Mouse (Mus musculus) megakaryocyte, embryonic 14.5 days (primary cell): Measurements from ENCODE around the gene Mcts2. TPM values are rescaled to one million over a fixed set of nuclear protein-coding genes. Genes with fewer than 3 reads are reported as not detected.
A peak's percentile ranks its signal among the peaks of the same experiment; 100 is the strongest.

Experiments used
- H3K27me3 ChIP-seq: replicated peaks from 2 replicates; pipeline ENCODE3; 2012; ENCODE audit warnings: inconsistent platforms
- H3K36me3 ChIP-seq: replicated peaks from 2 replicates; pipeline ENCODE3; 2012; ENCODE audit warnings: low read length, inconsistent platforms, mixed read lengths
- H3K4me1 ChIP-seq: 2 replicates; pipeline ENCODE4 v1.6.1; 2012; ENCODE audit warnings: inconsistent platforms
- H3K4me3 ChIP-seq: replicated peaks from 2 replicates; pipeline ENCODE3; 2012; ENCODE audit warnings: moderate library complexity, mild to moderate bottlenecking, inconsistent platforms
- H3K9me3 ChIP-seq: 2 replicates; pipeline ENCODE4 v1.6.1; 2012; ENCODE audit warnings: inconsistent platforms
- FLI1 ChIP-seq: IDR thresholded peaks from 2 replicates; pipeline ENCODE4 v1.6.1; 2012; ENCODE audit warnings: low read length, inconsistent platforms, mixed read lengths
- GATA1 ChIP-seq: IDR thresholded peaks from 3 replicates; pipeline ENCODE4 v1.6.1; 2012; ENCODE audit warnings: mixed read lengths, low read length, inconsistent platforms, borderline replicate concordance
- polyA plus RNA-seq: library from polyadenylated mRNA; stranded (reverse); fragments of >175 nt; gene quantifications from 2 replicates; pipeline ENCODE4 v1.2.3, GENCODE M21; 2012; ENCODE audit warnings: low replicate concordance; ENCODE audit not compliant: insufficient read depth

Gene Mcts2
- polyA plus RNA-seq, 1 experiment: not detected

DNA sequence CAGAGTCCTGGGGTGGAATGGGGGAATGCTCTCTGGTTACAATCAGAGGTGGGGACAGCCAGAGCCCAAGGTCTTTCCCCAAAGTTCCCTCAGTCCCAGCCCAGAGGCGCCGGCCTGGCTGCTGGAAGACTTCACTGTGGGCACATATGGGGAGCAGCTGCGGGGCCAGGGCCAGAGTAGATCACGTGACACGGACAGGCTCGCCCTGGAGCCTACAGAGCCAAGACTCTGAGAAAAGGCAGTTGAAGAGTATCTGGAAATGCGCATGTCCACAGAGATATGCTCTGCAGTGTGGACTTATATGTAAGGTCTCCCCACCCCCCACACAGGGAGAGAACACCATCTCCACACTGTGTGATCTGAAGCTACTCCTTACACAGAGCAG, 42.8 kb downstream of the Mcts2 start:
- H3K9me3 ChIP-seq: no peaks in the 10 kb centered on the region
- TF ChIP-seq GATA1 (no peak), FLI1 (no peak)
- H3K36me3 ChIP-seq: no peaks in the 10 kb centered on the region
- H3K4me3 ChIP-seq: no peak overlapping the region
- peaks cover 61% of the 10 kb centered on the region for H3K4me1 ChIP-seq
- H3K27me3 ChIP-seq: peaks cover 17% of the 10 kb centered on the region

DNA sequence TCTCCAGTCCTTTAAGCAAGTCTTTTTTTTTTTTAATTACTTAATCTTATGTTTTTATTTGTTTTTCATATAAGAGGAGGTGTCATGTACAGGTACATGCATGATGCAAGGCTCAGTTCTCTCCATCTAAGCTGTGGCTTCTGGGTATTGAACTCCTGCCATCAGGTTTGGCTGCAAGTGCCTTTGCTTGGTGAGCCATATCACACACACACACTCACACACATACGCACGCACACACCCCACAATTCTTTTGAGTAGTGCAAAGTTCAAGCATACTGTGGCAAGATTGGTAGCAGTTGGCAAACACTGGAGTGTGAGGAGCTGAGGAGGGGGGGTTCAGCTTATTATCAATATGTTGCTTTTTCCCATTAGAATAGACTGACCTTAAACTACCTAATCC, 46.4 kb downstream of the Mcts2 start:
- TF ChIP-seq FLI1: no peak
- no peak for TF ChIP-seq GATA1
- Histone ChIP-seq H3K27me3 (peaks cover 13% of the 10 kb centered on the region), H3K36me3 (no peaks in the 10 kb centered on the region), H3K9me3 (no peaks in the 10 kb centered on the region), H3K4me3 (no peak overlapping the region), H3K4me1 (peaks cover 70% of the 10 kb centered on the region)

- no peak for TF ChIP-seq FLI1
- no peak for TF ChIP-seq GATA1
- H3K36me3 ChIP-seq: no peaks in the 10 kb centered on the region
- H3K4me1 ChIP-seq: peaks cover 74% of the 10 kb centered on the region
- H3K27me3 ChIP-seq: peaks cover 13% of the 10 kb centered on the region
- H3K9me3 ChIP-seq: no peaks in the 10 kb centered on the region
- H3K4me3 ChIP-seq: peak overlapping the region; percentile 97
These were observed 47.7 kb downstream of the Mcts2 start for GRCm38 (mm10) chr2:152734501-152734900.

DNA sequence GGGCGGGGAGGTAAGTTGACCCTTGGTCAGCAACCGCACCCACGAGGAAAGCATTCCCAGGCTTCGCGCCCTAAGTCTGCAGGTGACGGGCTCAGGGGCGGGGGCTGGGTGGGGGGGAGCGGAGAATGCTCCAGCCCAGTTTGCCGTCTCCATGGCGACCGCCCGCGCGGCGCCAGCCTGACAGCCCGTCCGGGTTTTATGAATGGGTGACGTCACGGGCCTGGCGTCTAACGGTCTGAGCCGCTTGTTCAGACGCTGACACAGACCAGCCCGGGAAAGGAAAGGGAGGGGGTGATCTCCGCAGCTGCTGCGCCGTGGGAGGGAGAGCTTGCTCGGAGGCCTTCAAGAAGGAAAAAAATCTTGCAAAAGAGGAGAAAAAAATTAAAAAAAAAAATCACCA, 48.1 kb downstream of the Mcts2 start:
- H3K27me3 ChIP-seq: peaks cover 9% of the 10 kb centered on the region
- no peak for TF ChIP-seq GATA1
- no peak for TF ChIP-seq FLI1
- H3K4me1 ChIP-seq: peaks cover 74% of the 10 kb centered on the region
- H3K4me3 ChIP-seq: peak overlapping the region; percentile 97
- H3K36me3 ChIP-seq: no peaks in the 10 kb centered on the region
- H3K9me3 ChIP-seq: no peaks in the 10 kb centered on the region

DNA sequence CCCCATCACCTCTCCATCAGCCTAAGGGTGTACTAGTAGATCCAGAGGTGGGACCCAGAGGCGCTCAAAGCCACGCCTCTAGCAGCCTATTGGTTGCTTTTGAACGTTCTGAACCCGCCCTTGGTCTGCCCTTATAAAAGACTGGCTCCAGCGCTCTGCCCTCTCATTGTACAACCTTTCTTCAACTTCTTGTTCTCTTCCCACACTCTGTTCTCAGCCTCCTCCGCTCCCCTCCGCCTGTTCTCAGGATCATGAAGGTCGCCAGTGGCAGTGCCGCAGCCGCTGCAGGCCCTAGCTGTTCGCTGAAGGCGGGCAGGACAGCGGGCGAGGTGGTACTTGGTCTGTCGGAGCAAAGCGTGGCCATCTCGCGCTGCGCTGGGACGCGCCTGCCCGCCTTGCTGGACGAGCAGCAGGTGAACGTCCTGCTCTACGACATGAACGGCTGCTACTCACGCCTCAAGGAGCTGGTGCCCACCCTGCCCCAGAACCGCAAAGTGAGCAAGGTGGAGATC, 49.3 kb downstream of the Mcts2 start, which contains the start of gene Id1:
Gene Id1 (plus strand): TSS at position 162 of the 512 bp plus-strand sequence.
- H3K27me3 ChIP-seq: peaks cover 5% of the 10 kb centered on the region
- peak within 1 kb of the TSS; percentile 97 for H3K4me3 ChIP-seq
- H3K4me1 ChIP-seq: peaks cover 85% of the 10 kb centered on the region
- TF ChIP-seq GATA1 (no peak), FLI1 (no peak)
- no peaks in the 10 kb centered on the region for H3K9me3 ChIP-seq
- H3K36me3 ChIP-seq: no peaks in the 10 kb centered on the region

- Histone ChIP-seq H3K9me3 (no peaks in the 10 kb centered on the region), H3K27me3 (peaks cover 5% of the 10 kb centered on the region), H3K4me1 (peaks cover 91% of the 10 kb centered on the region), H3K36me3 (no peaks in the 10 kb centered on the region), H3K4me3 (peak overlapping the region; percentile 97)
- TF ChIP-seq GATA1 (no peak), FLI1 (no peak)
These were observed 49.9 kb downstream of the Mcts2 start for GRCm38 (mm10) chr2:152736748-152737147.

Other genes with a start within 250 kb of the Mcts2 start
- not detected in 2 replicates for gene Defb23, start 222.4 kb upstream of the Mcts2 start, polyA plus RNA-seq
- not detected in 2 replicates for gene Defb20, start 210.0 kb upstream of the Mcts2 start, polyA plus RNA-seq
- gene Defb22, start 196.9 kb upstream of the Mcts2 start, polyA plus RNA-seq: not detected in 2 replicates
- not detected in 2 replicates for gene Defb26, start 175.3 kb upstream of the Mcts2 start, polyA plus RNA-seq
- gene Defb28, start 168.8 kb upstream of the Mcts2 start, polyA plus RNA-seq: not detected in 2 replicates
- gene Defb29, start 146.9 kb upstream of the Mcts2 start, polyA plus RNA-seq: not detected in 2 replicates
- gene Gm17416, start 117.7 kb upstream of the Mcts2 start, polyA plus RNA-seq: not detected in 2 replicates
- not detected in 2 replicates for gene Defb21, start 114.3 kb upstream of the Mcts2 start, polyA plus RNA-seq
- not detected in 2 replicates for gene Defb19, start 106.7 kb upstream of the Mcts2 start, polyA plus RNA-seq
- not detected in 2 replicates for gene Defb45, start 87.6 kb upstream of the Mcts2 start, polyA plus RNA-seq
- not detected in 2 replicates for gene Defb36, start 82.7 kb upstream of the Mcts2 start, polyA plus RNA-seq
- not detected in 2 replicates for gene Defb25, start 64.0 kb upstream of the Mcts2 start, polyA plus RNA-seq
- not detected in 2 replicates for gene Rem1, start 60.1 kb upstream of the Mcts2 start, polyA plus RNA-seq
- gene H13, start 17.6 kb upstream of the Mcts2 start, polyA plus RNA-seq: 88.7 and 308 TPM in 2 replicates
- gene Id1, start 49.2 kb downstream of the Mcts2 start, polyA plus RNA-seq: 9.3 and 45.9 TPM in 2 replicates
- 2.8 TPM in 1 of 2 replicates, not detected in the other for gene Cox4i2, start 67.1 kb downstream of the Mcts2 start, polyA plus RNA-seq
- 498 and 1,222 TPM in 2 replicates for gene Bcl2l1, start 144.7 kb downstream of the Mcts2 start, polyA plus RNA-seq
- 1.1 and 10.4 TPM in 2 replicates for gene Tpx2, start 160.9 kb downstream of the Mcts2 start, polyA plus RNA-seq
- 0.15 TPM in 1 of 2 replicates, not detected in the other for gene Mylk2, start 224.3 kb downstream of the Mcts2 start, polyA plus RNA-seq
- gene Foxs1, start 246.2 kb downstream of the Mcts2 start, polyA plus RNA-seq: 3.2 and 4.6 TPM in 2 replicates